Mouse (Mus musculus): ENCODE results near the gene Gm10722.
"Not testable (repeated sequence)": the region's sequence is repeated elsewhere in the genome, so short reads cannot be mapped to it uniquely, and the experiment has no call there.

Gm10722 gene

GRCm38 (mm10) chr9:3025653-3026052, 24.9 kb downstream of the Gm10722 start:
- peak; percentile 27 to 91 for DNase-seq (ENCODE audit: low spot score in 2 of 2)

DNA sequence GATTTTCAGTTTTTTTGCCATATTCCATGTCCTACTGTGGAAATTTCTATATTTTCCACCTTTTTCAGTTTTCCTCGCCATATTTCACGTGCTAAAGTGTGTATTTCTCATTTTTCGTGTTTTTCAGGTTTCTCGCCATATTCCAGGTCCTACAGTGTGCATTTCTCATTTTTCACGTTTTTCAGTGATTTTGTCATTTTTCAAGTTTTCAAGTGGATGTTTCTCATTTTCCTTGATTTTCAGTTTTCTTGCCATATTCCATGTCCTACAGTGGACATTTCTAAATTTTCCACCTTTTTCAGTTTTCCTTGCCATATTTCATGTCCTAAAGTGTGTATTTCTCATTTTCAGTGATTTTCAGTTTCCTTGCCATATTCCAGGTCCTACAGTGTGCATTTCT, 25.4 kb downstream of the Gm10722 start:
- DNase-seq (ENCODE audit: low spot score in 2 of 2) = not testable (repeated sequence)

- DNase-seq (ENCODE audit: low spot score in 2 of 2) = not testable (repeated sequence)
Observed at GRCm38 (mm10) chr9:3026741-3027140, 26.0 kb downstream of the Gm10722 start.

DNA sequence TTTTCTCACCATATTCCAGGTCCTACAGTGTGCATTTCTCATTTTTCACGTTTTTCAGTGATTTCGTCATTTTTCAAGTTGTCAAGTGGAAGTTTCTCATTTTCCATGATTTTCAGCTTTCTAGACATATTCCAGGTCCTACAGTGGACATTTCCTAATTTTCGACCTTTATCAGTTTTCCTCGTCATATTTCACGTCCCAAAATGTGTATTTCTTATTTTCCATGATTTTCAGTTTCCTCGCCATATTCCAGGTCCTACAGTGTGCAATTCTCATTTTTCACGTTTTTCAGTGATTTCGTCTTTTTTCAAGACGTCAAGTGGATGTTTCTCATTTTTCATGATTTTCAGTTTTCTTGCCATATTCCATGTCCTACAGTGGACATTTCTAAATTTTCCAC, 26.5 kb downstream of the Gm10722 start:
- not testable (repeated sequence) for DNase-seq (ENCODE audit: low spot score in 2 of 2)

DNA sequence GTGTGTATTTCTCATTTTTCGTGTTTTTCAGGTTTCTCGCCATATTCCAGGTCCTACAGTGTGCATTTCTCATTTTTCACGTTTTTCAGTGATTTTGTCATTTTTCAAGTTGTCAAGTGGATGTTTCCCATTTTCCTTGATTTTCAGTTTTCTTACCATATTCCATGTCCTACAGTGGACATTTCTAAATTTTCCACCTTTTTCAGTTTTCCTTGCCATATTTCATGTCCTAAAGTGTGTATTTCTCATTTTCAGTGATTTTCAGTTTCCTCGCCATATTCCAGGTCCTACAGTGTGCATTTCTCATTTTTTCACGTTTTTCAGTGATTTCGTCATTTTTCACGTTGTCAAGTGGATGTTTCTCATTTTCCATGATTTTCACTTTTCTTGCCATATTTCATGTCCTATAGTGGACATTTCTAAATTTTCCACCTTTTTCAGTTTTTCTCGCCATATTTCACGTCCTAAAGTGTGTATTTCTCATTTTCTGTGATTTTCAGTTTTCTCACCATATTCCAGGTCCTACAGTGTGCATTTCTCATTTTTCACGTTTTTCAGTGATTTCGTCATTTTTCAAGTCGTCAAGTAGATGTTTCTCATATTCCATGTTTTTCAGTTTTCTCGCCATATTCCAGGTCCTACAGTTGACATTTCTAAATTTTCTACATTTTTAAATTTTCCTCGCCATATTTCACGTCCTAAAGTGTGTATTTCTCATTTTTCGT, 28.7 kb downstream of the Gm10722 start:
- DNase-seq (ENCODE audit: low spot score in 2 of 2) = peak; percentile 8 to 69

- not testable (repeated sequence) for DNase-seq (ENCODE audit: low spot score in 2 of 2)
Observed at GRCm38 (mm10) chr9:3030677-3031318, 30.1 kb downstream of the Gm10722 start.

DNA sequence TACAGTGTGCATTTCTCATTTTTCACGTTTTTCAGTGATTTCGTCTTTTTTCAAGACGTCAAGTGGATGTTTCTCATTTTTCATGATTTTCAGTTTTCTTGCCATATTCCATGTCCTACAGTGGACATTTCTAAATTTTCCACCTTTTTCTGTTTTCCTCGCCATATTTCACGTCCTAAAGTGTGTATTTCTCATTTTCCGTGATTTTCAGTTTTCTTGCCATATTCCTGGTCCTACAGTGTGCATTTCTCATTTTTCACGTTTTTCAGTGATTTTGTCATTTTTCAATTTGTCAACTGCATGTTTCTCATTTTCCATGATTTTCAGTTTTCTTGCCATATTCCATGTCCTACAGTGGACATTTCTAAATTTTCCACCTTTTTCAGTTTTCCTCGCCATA, 33.6 kb downstream of the Gm10722 start, which contains the start of gene Gm17535:
Gm17535 (plus strand) TSS at position 301 of the 400 bp plus-strand sequence.
- DNase-seq (ENCODE audit: low spot score in 2 of 2) = not testable (repeated sequence)

DNA sequence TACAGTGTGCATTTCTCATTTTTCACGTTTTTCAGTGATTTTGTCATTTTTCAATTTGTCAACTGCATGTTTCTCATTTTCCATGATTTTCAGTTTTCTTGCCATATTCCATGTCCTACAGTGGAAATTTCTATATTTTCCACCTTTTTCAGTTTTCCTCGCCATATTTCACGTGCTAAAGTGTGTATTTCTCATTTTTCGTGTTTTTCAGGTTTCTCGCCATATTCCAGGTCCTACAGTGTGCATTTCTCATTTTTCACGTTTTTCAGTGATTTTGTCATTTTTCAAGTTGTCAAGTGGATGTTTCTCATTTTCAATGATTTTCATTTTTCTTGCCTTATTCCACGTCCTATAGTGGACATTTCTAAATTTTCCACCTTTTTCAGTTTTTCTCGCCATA, 35.9 kb downstream of the Gm10722 start, which contains the start of gene Gm10715:
Gm10715 (plus strand) TSS at position 301 of the 400 bp plus-strand sequence.
- not testable (repeated sequence) for DNase-seq (ENCODE audit: low spot score in 2 of 2)

DNA sequence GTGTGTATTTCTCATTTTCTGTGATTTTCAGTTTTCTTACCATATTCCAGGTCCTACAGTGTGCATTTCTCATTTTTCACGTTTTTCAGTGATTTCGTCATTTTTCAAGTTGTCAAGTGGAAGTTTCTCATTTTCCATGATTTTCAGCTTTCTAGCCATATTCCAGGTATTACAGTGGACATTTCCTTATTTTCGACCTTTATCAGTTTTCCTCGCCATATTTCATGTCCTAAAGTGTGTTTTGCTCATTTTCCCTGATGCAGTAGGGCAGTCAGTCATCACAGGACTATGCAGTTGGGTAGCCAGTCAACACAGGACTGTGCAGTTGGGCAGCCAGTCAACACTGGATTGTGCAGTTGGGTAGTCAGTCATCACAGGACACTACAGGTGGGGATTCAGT, 37.4 kb downstream of the Gm10722 start:
- not testable (repeated sequence) for DNase-seq (ENCODE audit: low spot score in 2 of 2)
